Mouse (Mus musculus) CD4-positive helper T cell, adult 2 months (primary cell): ENCODE data around the gene Suclg2.
"Not testable (repeated sequence)": the region's sequence is repeated elsewhere in the genome, so short reads cannot be mapped to it uniquely, and the experiment has no call there.

ENCODE experiments used
- DNase-seq: peaks from one replicate; pipeline ENCODE4 v3.0.0-alpha.2; 2012; ENCODE audit warnings: low read depth, missing footprints, low spot score

The Suclg2 gene

GRCm38 (mm10) chr6:95621821-95622220, 96.8 kb downstream of the Suclg2 start:
- peak; percentile 27 for DNase-seq

GRCm38 (mm10) chr6:95620804-95621203, 97.8 kb downstream of the Suclg2 start:
- DNase-seq, result no peak

DNA sequence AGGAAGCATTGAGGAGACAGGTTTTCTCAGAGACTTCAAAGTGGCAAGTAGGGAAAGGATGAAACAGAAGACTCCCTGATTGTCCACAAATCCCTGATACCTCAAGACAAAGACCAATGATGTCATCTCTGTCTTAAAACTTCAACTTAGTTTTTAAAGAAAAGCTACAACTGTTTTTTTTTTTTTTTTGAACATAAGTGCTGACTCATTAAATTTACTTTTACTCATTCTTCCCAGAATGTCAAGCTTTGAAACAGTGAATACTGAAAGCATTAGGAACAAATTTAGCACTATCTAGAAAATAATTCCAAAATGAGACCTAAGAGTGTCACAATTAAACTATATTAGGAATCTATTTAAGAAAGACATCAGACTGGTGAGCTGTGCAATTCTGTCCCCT, 98.8 kb downstream of the Suclg2 start:
- DNase-seq, result no peak

DNA sequence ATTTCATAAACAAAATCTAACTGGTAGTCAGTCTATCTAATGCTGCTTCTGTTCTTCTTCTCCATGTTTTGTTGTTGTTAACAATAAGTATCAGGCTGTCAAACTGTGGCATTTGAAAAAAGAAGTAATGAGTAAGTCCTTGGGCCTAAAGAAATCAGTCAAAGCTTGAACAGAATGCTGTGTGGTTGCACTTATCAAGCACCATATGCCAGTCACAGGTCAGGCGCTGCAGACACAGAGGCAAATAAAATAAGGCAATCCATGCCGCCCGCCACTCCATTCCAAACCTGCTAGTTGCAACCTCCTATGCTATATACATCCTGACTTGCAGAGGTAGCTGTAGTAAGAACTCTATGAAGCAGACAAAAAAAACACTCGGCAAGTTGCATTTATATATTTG, 100.2 kb downstream of the Suclg2 start:
- no peak for DNase-seq

- peak; percentile 13 for DNase-seq
Observed at GRCm38 (mm10) chr6:95613228-95613627, 105.4 kb downstream of the Suclg2 start.

GRCm38 (mm10) chr6:95612412-95613022, 106.1 kb downstream of the Suclg2 start:
- DNase-seq, result no peak

GRCm38 (mm10) chr6:95611059-95611458, 107.5 kb downstream of the Suclg2 start:
- DNase-seq, result no peak

DNA sequence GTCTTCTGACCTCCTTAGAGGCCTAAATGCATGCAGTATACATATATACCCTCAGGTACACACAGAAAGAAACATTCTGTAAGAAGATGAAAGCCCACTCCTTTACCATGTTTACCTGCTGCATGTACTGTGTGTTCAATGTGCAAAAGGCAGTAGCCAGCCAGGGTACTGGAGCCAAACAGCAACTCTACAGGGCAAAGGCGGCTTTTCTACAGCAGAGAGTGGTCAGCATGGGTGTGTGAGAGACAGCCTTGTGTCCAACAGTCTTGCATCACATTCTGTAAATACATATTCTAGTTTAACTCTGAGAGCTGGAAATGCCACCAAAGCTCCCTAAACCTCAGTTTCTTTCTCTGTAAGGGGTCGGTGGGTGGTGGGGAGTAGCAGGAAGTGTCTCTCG, 110.5 kb downstream of the Suclg2 start:
- no peak for DNase-seq

- DNase-seq, result not testable (repeated sequence)
Observed at GRCm38 (mm10) chr6:95600731-95601130, 117.9 kb downstream of the Suclg2 start.

DNA sequence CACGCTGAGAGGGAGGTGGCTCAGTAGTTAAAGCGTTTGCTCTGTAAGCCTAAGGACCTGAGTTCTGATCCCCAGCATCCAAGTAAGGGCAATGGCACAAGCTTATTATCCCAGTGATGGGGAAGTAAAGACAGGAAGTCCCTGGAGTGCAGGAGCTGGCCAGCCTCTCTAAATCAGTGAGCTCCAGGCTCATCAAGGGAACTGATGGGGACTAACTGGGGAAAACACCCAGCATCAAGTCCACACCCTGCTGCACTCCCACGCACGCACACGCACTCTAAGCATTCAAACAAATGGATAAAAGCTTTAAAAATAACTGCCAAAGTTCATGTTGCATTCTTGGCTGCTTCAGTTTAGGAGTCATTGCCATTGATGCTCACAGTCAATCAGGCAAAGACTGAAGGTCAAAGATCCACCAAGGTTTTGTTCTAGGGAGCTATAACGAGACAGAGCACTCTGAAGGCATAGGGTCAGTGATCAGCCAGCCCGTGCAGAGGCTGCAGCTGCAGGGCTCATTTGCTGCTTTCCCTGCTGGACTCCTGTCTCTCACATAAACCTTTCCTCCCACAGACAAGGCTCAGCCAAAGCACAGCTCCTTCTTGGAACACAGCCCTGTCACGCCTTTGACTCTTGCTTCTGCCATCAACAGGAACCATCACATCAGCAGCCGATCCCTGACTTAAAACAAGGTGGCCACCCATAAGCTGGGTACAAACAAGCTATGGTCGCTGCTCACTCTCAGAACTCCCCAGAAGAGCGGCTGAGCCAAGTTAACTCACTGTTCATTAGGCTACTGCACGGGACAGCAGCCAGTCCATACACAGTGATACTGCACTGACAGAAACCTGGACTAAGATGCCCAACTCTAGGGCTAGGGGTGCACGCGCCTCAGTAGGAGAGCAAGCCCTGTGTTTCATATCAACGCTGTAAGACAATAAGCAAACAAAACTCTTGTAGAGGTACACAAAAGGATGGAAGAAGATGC, 121.5 kb downstream of the Suclg2 start:
- DNase-seq, result no peak

DNA sequence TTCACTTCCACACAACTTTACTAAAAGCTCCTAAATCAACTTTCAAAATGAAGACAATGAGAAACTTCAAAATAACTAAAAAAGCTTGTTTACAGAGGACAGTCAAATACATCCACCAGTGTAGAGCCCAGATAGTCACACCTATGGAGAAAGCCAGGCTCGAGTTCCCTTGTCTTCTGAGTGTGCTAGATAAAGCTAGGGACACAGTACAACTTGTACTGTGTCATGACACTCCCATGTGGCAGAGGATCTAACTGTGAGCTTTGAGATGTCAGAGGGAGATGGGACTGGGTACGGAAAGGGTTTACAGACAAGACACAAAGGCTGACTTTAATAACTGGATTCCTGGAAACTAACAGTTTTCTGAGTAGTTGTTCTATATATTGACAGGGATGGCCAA, 122.7 kb downstream of the Suclg2 start:
- no peak for DNase-seq

DNA sequence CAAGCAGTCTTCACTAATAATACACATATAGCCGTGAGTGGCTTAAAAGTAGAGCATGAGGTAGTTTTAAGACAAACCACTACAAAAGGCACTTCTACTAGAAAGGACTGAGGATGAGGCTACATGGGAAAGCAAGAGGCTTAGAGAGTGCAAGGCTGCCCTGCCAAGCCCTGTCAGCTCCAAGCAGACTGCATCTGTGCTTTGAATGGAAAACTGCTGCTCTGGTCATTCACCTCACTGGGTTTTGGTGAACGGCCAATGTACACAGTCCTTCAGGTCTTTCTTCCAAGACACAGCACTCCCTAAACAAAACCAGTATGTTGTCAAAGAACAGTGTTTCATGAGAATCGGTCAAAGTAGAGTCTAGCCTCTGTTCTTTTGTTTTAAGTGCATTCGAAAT, 124.4 kb downstream of the Suclg2 start:
- no peak for DNase-seq

DNA sequence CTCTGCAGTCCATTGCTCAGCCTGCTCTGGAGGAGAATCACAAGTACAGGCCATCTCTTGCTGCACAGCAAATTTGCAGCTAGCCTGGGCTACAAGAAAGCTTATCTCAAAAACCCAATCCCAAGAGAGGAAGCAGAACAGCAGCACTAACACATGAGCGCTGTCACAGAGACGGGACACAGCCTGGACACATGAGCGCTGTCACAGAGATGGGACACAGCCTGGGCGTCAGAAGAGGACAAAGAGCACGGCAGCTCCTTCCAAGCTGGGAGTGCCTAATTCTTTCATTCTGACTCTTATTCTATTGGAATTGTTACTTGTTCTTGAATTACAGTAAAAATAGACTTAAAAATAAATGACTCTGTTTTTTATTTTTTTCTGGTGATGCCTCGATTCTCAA, 126.2 kb downstream of the Suclg2 start:
- DNase-seq, result no peak

DNA sequence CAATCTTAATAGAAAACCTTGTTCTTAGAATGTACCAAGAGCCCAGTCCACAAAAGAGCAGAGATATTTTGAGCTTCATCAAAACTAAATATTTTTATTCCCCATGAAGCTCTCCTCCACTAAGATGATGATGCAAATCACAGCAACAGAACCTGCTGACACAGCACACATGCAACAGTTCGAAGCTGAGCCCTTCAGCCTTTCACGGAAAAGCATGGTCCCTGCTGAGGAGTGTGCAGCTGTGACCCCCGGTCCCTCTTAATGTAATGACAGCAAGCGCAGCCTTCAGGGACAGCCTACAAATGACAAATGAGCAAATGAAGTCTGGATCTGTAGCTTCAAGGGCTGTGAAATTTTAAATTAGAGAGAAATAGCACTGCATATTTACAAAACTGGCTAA, 128.1 kb downstream of the Suclg2 start:
- no peak for DNase-seq

GRCm38 (mm10) chr6:95587108-95587796, 131.3 kb downstream of the Suclg2 start:
- no peak for DNase-seq

DNA sequence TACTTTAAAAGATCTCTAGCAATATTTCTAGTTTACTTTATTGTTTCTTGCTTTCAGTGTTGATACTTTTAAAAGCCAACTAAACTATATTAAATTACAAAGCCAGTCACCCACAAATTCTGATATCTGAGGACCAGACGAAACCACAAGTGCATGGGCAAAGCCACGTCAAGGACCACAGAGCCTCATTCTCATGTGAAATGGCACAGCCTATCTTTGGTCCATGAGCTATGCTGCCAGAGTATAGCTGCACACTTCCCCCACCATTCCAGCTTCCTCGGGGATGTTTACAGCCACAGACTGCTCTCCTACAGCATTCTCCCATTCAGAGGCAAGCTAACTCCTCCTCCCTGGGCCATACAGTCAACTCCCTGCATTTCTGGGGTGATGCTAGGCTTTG, 136.7 kb downstream of the Suclg2 start:
- DNase-seq, result no peak

DNA sequence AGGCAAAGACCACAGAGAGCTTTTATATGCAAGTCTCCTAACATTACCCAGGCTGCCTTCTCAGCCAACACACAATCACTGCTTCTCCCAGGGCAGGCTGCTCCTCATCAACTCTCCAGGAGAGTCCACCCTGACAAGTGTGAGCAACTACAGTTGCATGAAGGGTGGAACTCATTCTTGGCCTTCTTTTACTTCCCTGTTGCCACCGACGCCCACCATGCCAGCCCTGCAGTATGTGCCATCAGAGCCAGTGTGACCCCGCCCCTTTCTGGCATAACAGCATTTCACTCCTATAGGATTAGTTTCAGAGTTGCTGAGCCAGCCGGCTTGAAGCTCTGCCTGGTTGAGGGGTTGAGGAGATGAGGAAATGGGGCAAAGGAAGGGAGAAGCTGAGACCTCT, 138.8 kb downstream of the Suclg2 start:
- DNase-seq, result no peak

- DNase-seq, result no peak
Observed at GRCm38 (mm10) chr6:95575531-95575930, 143.1 kb downstream of the Suclg2 start.

GRCm38 (mm10) chr6:95574867-95575266, 143.7 kb downstream of the Suclg2 start:
- DNase-seq, result no peak

DNA sequence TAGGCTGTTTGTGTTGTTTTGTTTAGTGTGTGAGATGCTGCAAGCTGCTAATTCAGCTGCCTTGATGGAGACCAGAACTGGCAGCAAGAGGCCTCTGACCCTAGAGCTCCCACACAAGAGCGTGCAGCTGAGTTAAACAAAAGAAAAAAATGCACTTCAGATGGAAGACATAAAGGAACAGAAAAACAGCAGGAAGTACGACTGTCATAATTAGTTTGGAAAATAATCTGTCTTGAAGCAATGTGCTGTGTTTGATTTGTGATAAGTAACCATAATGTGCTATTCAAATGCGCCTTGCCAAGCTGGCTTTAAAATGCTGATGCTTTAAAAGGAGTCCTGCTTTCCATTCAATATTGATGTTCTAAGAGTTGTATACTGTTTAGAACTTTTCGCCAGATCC, 144.2 kb downstream of the Suclg2 start:
- no peak for DNase-seq

GRCm38 (mm10) chr6:95573035-95573759, 145.4 kb downstream of the Suclg2 start:
- DNase-seq, result no peak

DNA sequence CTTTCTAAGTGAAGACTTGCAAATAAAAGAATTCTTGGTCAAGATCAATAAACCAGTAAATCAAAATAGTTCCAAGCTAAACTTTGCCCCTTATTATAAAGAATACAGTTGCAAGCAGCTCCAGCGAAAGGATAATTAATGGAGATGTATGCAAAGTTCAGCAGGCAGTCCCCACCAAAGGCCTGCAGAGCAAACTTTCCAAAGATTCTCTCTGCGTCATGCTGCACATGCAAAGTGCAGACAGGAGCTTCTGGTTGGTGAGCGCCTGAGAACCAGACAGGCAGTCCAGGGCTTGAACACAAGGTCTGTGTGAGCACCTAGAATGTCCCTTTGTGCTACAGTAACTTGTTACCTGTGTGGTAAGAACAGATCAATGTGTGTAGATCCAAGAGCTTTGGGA, 147.0 kb downstream of the Suclg2 start:
- no peak for DNase-seq
